Mouse (Mus musculus) left cerebral cortex, adult 2 months (tissue): ENCODE measurements around the gene Cfap58. TPM values are rescaled to one million over a fixed set of nuclear protein-coding genes. Genes with fewer than 3 reads are reported as not detected.

Source experiments
- DNase-seq, 2 experiments: peaks; one replicate each; pipeline ENCODE4 v3.0.0; 2021 to 2022; ENCODE audit warnings: low spot score in 2 of 2, mixed read lengths in 1 of 2; ENCODE audit errors: extremely low spot score in 1 of 2
- H3K27ac ChIP-seq: fragments of 200-600 bp; 2 replicates; pipeline ENCODE4 v1.8.1; 2022
- H3K4me3 ChIP-seq: fragments of 200-600 bp; 2 replicates; pipeline ENCODE4 v1.8.1; 2022
- CTCF ChIP-seq: fragments of 200-600 bp; IDR thresholded peaks from 2 replicates; pipeline ENCODE4 v1.8.1; 2022; ENCODE audit warnings: antibody characterized with exemption, mild to moderate bottlenecking, moderate library complexity
- intact Hi-C: fragments of 180-260 bp; cut with DNase I; formaldehyde crosslinking; loops from one replicate; pipeline ENCODE4 v1.15.1; 2025
- total RNA-seq, 2 experiments: library from RNA; stranded (reverse); gene quantifications; 2 replicates each; pipeline ENCODE4 v1.2.3; 2021

Gene Cfap58
- total RNA-seq, 2 experiments from 2014 or later = 0.27 to 0.30 TPM

GRCm38 (mm10) chr19:47988456-47988855 lies 51.0 kb downstream of the Cfap58 start:
- intact Hi-C loops = loop anchor here (1.0 to 10.0 kb wide), 5 partner anchors 154 to 1279 kb away; no protein-coding TSS in a partner anchor
- DNase-seq = peak; percentile 30 to 39
- TF ChIP-seq CTCF = peak; percentile 75
- H3K4me3 ChIP-seq = no peak overlapping the region
- no peak overlapping the region for H3K27ac ChIP-seq

DNA sequence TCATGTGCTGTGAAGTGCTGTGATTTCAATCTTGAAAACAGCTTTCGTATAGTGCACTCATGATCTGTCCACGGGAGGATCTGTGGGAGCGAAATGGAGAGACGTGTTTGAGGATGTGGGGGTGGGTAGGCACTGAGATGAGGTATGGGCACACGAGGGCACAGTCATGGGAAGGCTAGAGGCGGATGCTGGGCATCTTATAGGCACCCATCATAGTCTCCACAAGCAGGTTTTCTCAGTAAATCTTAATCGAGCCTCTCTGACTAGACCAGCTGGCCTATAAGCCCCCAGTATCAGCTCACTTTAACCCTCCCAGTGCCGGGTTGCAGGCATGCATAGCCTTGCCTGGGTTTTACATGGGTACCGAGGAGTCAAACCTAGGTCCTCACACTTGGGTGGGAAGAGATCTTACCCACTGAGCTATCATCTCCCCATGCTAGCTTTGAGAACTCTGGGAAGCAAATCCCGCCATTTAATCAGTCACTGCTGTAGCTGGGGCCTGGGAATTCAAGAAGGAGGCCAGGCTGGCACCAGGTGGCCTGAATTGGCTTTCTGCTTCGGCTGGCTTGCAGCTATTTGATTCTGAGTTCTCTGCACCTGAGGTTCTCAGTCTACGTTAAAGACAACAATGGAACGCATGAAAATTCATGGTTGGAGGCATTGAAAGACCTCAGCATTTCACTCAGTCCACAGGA lies 51.6 kb downstream of the Cfap58 start:
- no peak for DNase-seq
- Histone ChIP-seq H3K4me3 (no peak overlapping the region), H3K27ac (no peak overlapping the region)
- intact Hi-C loops = loop anchor here (1.0 to 10.0 kb wide), 5 partner anchors 153 to 1278 kb away; no protein-coding TSS in a partner anchor
- TF ChIP-seq CTCF = no peak

GRCm38 (mm10) chr19:47989575-47989891 lies 52.1 kb downstream of the Cfap58 start:
- no peak for TF ChIP-seq CTCF
- no peak overlapping the region for H3K4me3 ChIP-seq
- no peak for DNase-seq
- intact Hi-C loops = loop anchor here (2.0 to 10.0 kb wide), 4 partner anchors 153 to 1278 kb away; no protein-coding TSS in a partner anchor
- H3K27ac ChIP-seq = no peak overlapping the region

- DNase-seq = no peak
- Histone ChIP-seq H3K4me3 (no peak overlapping the region), H3K27ac (no peak overlapping the region)
- intact Hi-C loops = no loop called here
- TF ChIP-seq CTCF = no peak
Measured at GRCm38 (mm10) chr19:48001240-48001639, 63.8 kb downstream of the Cfap58 start.

- no peak overlapping the region for H3K4me3 ChIP-seq
- H3K27ac ChIP-seq = no peak overlapping the region
- intact Hi-C loops = no loop called here
- no peak for TF ChIP-seq CTCF
- no peak for DNase-seq
Measured at GRCm38 (mm10) chr19:48001774-48002173, 64.3 kb downstream of the Cfap58 start.

DNA sequence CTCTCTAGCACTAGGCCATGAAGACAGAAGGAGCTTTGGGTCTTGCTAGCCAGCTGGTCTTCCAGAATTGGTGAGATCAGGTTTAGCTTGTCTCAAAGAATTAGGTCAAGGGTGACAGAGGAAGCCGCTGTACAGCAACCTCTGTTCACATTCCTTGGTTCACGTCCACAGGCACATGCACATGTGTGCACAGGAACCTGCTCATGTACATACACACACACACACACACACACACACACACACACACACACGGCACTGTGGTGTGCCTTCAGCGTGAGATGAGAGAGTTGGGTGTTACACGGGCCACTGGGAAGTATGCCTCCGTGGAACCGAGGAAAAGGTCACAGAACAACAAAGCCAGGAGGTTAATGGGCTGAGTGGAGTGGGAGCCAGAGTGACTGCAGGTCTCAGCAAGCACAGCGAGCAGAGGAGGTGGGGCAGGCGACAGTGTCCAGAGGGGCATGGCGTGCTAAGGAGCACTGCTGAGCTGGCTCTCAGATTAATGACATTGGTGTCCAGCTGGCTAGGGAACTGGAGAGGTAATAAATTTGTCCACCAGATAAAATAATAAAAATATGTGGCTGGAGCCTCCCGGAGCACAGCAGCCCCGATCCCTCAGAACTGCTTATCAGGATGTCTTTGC lies 71.4 kb downstream of the Cfap58 start:
- intact Hi-C loops = no loop called here
- no peak for DNase-seq
- no peak for TF ChIP-seq CTCF

GRCm38 (mm10) chr19:48009586-48010331 lies 72.3 kb downstream of the Cfap58 start:
- H3K27ac ChIP-seq = no peak overlapping the region
- intact Hi-C loops = no loop called here
- TF ChIP-seq CTCF = no peak
- no peak overlapping the region for H3K4me3 ChIP-seq
- no peak for DNase-seq

More for the DNA sequence above, 71.4 kb downstream of the Cfap58 start:
- H3K27ac ChIP-seq = no peak overlapping the region
- H3K4me3 ChIP-seq = no peak overlapping the region

DNA sequence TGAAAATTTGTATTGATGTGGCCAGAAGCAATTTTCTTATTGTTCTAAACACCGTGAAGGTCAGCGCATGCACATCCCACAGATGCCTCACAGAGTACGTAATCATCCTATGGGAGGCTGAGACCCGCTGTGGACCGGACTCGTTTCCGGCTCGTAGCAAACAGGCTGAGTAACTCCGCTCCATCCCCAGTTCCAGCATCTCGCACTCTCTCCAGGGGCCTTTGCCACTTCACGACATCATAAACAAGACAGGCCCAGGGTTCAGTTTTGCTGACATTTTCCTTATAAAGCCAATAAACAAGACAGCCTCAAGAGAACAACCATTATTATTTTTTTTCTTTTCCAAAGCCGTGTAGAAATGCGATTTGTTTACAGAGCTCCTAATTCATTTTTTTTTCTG lies 82.6 kb downstream of the Cfap58 start:
- intact Hi-C loops = loop anchor here (5.0 kb wide), 1 partner anchor 77 kb away; no protein-coding TSS in a partner anchor
- TF ChIP-seq CTCF = no peak
- no peak overlapping the region for H3K4me3 ChIP-seq
- no peak overlapping the region for H3K27ac ChIP-seq
- DNase-seq = no peak

DNA sequence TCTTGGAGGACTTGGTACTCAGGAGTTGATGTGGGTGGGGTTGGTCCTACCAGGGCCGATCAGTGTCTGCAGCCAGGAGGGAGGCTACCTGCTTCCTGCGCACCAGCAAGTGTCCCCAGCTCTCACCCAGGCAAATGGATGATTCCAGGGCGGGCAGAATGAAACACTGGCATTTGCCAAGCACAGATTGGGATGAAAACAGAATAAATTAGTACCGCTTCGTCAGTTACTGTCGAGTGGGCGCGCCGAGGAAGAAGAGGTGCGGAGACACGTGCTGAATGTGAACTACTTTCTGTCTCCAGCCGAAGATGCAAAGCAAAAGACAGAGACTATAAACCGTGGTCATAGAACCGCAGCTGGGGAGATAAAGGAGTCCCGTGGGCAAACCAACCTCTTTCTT lies 84.0 kb downstream of the Cfap58 start:
- Histone ChIP-seq H3K4me3 (no peak overlapping the region), H3K27ac (no peak overlapping the region)
- intact Hi-C loops = loop anchor here (5.0 kb wide), 1 partner anchor 76 kb away; no protein-coding TSS in a partner anchor
- peak; percentile 18 to 38 for DNase-seq
- TF ChIP-seq CTCF = no peak

DNA sequence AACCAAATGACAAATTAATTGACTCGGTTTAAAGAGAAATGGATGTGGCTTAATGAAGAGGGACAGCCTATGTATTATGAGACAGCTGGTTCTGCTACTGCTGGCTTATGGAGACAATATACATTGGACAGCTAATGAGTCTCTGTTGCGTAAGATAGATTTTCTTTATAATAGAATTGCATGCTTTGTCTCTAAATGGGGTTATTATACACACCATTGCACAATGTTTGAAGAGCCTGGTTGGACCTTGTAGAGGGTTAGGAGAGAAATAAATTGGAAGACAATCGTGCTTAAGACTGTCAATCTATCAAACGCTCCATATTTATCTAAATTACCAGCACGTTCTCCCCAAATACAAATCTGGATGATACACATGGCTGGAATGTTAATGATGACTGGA lies 85.3 kb downstream of the Cfap58 start:
- no peak overlapping the region for H3K4me3 ChIP-seq

GRCm38 (mm10) chr19:48023726-48024125 lies 86.3 kb downstream of the Cfap58 start:
- no peak for DNase-seq
- intact Hi-C loops = loop anchor here (5.0 kb wide), 1 partner anchor 74 kb away; no protein-coding TSS in a partner anchor
- no peak overlapping the region for H3K4me3 ChIP-seq
- no peak overlapping the region for H3K27ac ChIP-seq
- TF ChIP-seq CTCF = no peak

More for the DNA sequence above, 85.3 kb downstream of the Cfap58 start:
- DNase-seq = no peak
- no peak overlapping the region for H3K27ac ChIP-seq
- intact Hi-C loops = loop anchor here (5.0 kb wide), 1 partner anchor 75 kb away; no protein-coding TSS in a partner anchor
- no peak for TF ChIP-seq CTCF

DNA sequence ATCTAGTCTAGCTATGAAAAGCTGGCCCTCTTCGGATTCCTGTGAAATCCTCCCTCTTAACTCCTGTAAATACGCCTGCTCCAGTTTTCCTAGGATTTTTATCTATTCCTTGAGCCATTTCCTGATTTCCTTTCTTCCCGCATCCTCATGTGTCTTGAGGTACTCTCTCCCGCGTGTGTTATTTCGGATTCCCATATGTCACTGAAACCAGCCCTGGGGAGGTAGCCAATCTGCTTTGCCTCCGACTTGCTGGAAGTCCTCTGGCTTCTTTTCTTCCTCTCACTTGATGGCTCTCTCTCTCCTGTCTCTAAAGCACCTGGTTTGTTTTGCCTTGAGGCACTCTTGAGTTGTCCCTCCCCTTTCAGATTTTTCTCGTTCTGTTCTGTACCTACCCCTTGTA lies 87.9 kb downstream of the Cfap58 start:
- intact Hi-C loops = no loop called here
- no peak for DNase-seq
- H3K27ac ChIP-seq = no peak overlapping the region
- H3K4me3 ChIP-seq = no peak overlapping the region
- no peak for TF ChIP-seq CTCF
